Mouse (Mus musculus): ENCODE data around the gene Lrriq4. TPM values are rescaled to one million over a fixed set of nuclear protein-coding genes. Genes with fewer than 3 reads are reported as not detected.

Lrriq4 gene
- polyA plus RNA-seq (2015; fragmentation: Nextera tagmentation; extraction: Ambion mirVana), result not detected in 2 replicates

GRCm38 (mm10) chr3:30644207-30644606 is at the start of gene Lrriq4:
TSS of gene Lrriq4 (plus strand) at chr3:30644507.
- H3K9ac ChIP-seq (ENCODE audit: low read depth, low read length), result no peak within 1 kb of the TSS
- 64% methylated on average over 2 of the region's 2 CpGs for WGBS
- no peak within 1 kb of the TSS for H3K4me3 ChIP-seq (ENCODE audit: low read length)
- 0 out of 2 replicates have a peak, but pooled peaks cover under 1% of the 10 kb centered on the region for H3K27me3 ChIP-seq (replicated peaks; ENCODE audit: control insufficient read depth, insufficient read depth, low read length)
- H3K4me1 ChIP-seq (ENCODE audit: control insufficient read depth, insufficient read depth, low read length), result peaks cover 6% of the 10 kb centered on the region
- H3K9me3 ChIP-seq (ENCODE audit: control insufficient read depth, low read length), result no peaks in the 10 kb centered on the region
- no peaks in the 10 kb centered on the region for H3K36me3 ChIP-seq (ENCODE audit: control insufficient read depth, insufficient read depth, low read length)
- H3K4me2 ChIP-seq (ENCODE audit: low read depth, low read length), result no peak within 1 kb of the TSS
- no peak for ATAC-seq
- no peak within 1 kb of the TSS for H3K27ac ChIP-seq (ENCODE audit: low read length)

- Histone ChIP-seq H3K4me2 (ENCODE audit: low read depth, low read length) (peak overlapping the region; percentile 81), H3K36me3 (ENCODE audit: control insufficient read depth, insufficient read depth, low read length) (no peaks in the 10 kb centered on the region), H3K27ac (ENCODE audit: low read length) (no peak overlapping the region), H3K9ac (ENCODE audit: low read depth, low read length) (peak overlapping the region; percentile 90), H3K4me1 (ENCODE audit: control insufficient read depth, insufficient read depth, low read length) (peaks cover 7% of the 10 kb centered on the region; the same call in 1 of the 2 replicates), H3K27me3 (replicated peaks; ENCODE audit: control insufficient read depth, insufficient read depth, low read length) (peaks cover 3% of the 10 kb centered on the region; the same call in 1 of the 2 replicates), H3K4me3 (ENCODE audit: low read length) (peak overlapping the region; percentile 77), H3K9me3 (ENCODE audit: control insufficient read depth, low read length) (no peaks in the 10 kb centered on the region)
- ATAC-seq, result peak; percentile 32; the same call in 1 of the 2 replicates
- WGBS, result under 1% methylated on average over 62 of the region's 62 CpGs
Measured at GRCm38 (mm10) chr3:30595111-30595832, 49.0 kb upstream of the Lrriq4 start.

- peaks cover 7% of the 10 kb centered on the region; the same call in 1 of the 2 replicates for H3K4me1 ChIP-seq (ENCODE audit: control insufficient read depth, insufficient read depth, low read length)
- no peak overlapping the region for H3K9ac ChIP-seq (ENCODE audit: low read depth, low read length)
- no peaks in the 10 kb centered on the region for H3K36me3 ChIP-seq (ENCODE audit: control insufficient read depth, insufficient read depth, low read length)
- H3K27me3 ChIP-seq (replicated peaks; ENCODE audit: control insufficient read depth, insufficient read depth, low read length), result peaks cover 3% of the 10 kb centered on the region; the same call in 1 of the 2 replicates
- 68% methylated on average over 7 of the region's 7 CpGs for WGBS
- no peak overlapping the region for H3K4me3 ChIP-seq (ENCODE audit: low read length)
- no peak for ATAC-seq
- H3K9me3 ChIP-seq (ENCODE audit: control insufficient read depth, low read length), result no peaks in the 10 kb centered on the region
- no peak overlapping the region for H3K4me2 ChIP-seq (ENCODE audit: low read depth, low read length)
- H3K27ac ChIP-seq (ENCODE audit: low read length), result no peak overlapping the region
Measured at GRCm38 (mm10) chr3:30597271-30597670, 47.0 kb upstream of the Lrriq4 start.

GRCm38 (mm10) chr3:30599711-30600545 is 44.4 kb upstream of the Lrriq4 start, which contains the start of gene Actrt3:
TSS of gene Actrt3 (minus strand) at chr3:30599939.
- no peaks in the 10 kb centered on the region for H3K9me3 ChIP-seq (ENCODE audit: control insufficient read depth, low read length)
- peak within 1 kb of the TSS; percentile 66 for H3K9ac ChIP-seq (ENCODE audit: low read depth, low read length)
- peak within 1 kb of the TSS; percentile 75 for H3K27ac ChIP-seq (ENCODE audit: low read length)
- H3K4me3 ChIP-seq (ENCODE audit: low read length), result peak within 1 kb of the TSS; percentile 62
- peak within 1 kb of the TSS; percentile 89 for H3K4me2 ChIP-seq (ENCODE audit: low read depth, low read length)
- peaks cover 10% of the 10 kb centered on the region; the same call in 1 of the 2 replicates for H3K4me1 ChIP-seq (ENCODE audit: control insufficient read depth, insufficient read depth, low read length)
- H3K27me3 ChIP-seq (replicated peaks; ENCODE audit: control insufficient read depth, insufficient read depth, low read length), result peaks cover 3% of the 10 kb centered on the region; the same call in 1 of the 2 replicates
- ATAC-seq, result no peak
- WGBS, result 3% methylated on average over 32 of the region's 32 CpGs
- peaks cover 3% of the 10 kb centered on the region; the same call in 1 of the 2 replicates for H3K36me3 ChIP-seq (ENCODE audit: control insufficient read depth, insufficient read depth, low read length)

GRCm38 (mm10) chr3:30600717-30601116 is 43.6 kb upstream of the Lrriq4 start:
- Histone ChIP-seq H3K4me1 (ENCODE audit: control insufficient read depth, insufficient read depth, low read length) (peaks cover 10% of the 10 kb centered on the region; the same call in 1 of the 2 replicates), H3K27me3 (replicated peaks; ENCODE audit: control insufficient read depth, insufficient read depth, low read length) (peaks cover 3% of the 10 kb centered on the region; the same call in 1 of the 2 replicates), H3K27ac (ENCODE audit: low read length) (peak overlapping the region; percentile 75), H3K9me3 (ENCODE audit: control insufficient read depth, low read length) (no peaks in the 10 kb centered on the region), H3K36me3 (ENCODE audit: control insufficient read depth, insufficient read depth, low read length) (peaks cover 3% of the 10 kb centered on the region; the same call in 1 of the 2 replicates), H3K9ac (ENCODE audit: low read depth, low read length) (peak overlapping the region; percentile 59), H3K4me2 (ENCODE audit: low read depth, low read length) (peak overlapping the region; percentile 89), H3K4me3 (ENCODE audit: low read length) (peak overlapping the region; percentile 62)
- WGBS, result under 1% methylated on average over 14 of the region's 14 CpGs
- 0 out of 2 replicates have a peak, but pooled peaks have one; percentile 9 for ATAC-seq

GRCm38 (mm10) chr3:30601175-30601574 is 43.1 kb upstream of the Lrriq4 start:
- under 1% methylated on average over 17 of the region's 17 CpGs for WGBS
- Histone ChIP-seq H3K36me3 (ENCODE audit: control insufficient read depth, insufficient read depth, low read length) (peaks cover 3% of the 10 kb centered on the region; the same call in 1 of the 2 replicates), H3K4me1 (ENCODE audit: control insufficient read depth, insufficient read depth, low read length) (peaks cover 10% of the 10 kb centered on the region; the same call in 1 of the 2 replicates), H3K4me2 (ENCODE audit: low read depth, low read length) (peak overlapping the region; percentile 89), H3K27ac (ENCODE audit: low read length) (peak overlapping the region; percentile 77), H3K9ac (ENCODE audit: low read depth, low read length) (no peak overlapping the region; the same call in 1 of the 2 replicates), H3K4me3 (ENCODE audit: low read length) (peak overlapping the region; percentile 62), H3K27me3 (replicated peaks; ENCODE audit: control insufficient read depth, insufficient read depth, low read length) (peaks cover 3% of the 10 kb centered on the region; the same call in 1 of the 2 replicates), H3K9me3 (ENCODE audit: control insufficient read depth, low read length) (no peaks in the 10 kb centered on the region)
- ATAC-seq, result peak; percentile 29

GRCm38 (mm10) chr3:30601610-30602064 is 42.7 kb upstream of the Lrriq4 start:
- Histone ChIP-seq H3K9ac (ENCODE audit: low read depth, low read length) (peak overlapping the region; percentile 95), H3K4me2 (ENCODE audit: low read depth, low read length) (peak overlapping the region; percentile 89), H3K27me3 (replicated peaks; ENCODE audit: control insufficient read depth, insufficient read depth, low read length) (0 out of 2 replicates have a peak, but pooled peaks cover 3% of the 10 kb centered on the region), H3K9me3 (ENCODE audit: control insufficient read depth, low read length) (no peaks in the 10 kb centered on the region), H3K27ac (ENCODE audit: low read length) (peak overlapping the region; percentile 97), H3K36me3 (ENCODE audit: control insufficient read depth, insufficient read depth, low read length) (peaks cover 3% of the 10 kb centered on the region; the same call in 1 of the 2 replicates), H3K4me3 (ENCODE audit: low read length) (peak overlapping the region; percentile 91), H3K4me1 (ENCODE audit: control insufficient read depth, insufficient read depth, low read length) (peaks cover 10% of the 10 kb centered on the region; the same call in 1 of the 2 replicates)
- under 1% methylated on average over 13 of the region's 13 CpGs for WGBS
- no peak for ATAC-seq

- peak; percentile 95 for ATAC-seq
- Histone ChIP-seq H3K27ac (ENCODE audit: low read length) (peak within 1 kb of the TSS; percentile 97), H3K4me3 (ENCODE audit: low read length) (peak within 1 kb of the TSS; percentile 91), H3K4me2 (ENCODE audit: low read depth, low read length) (peak within 1 kb of the TSS; percentile 89), H3K27me3 (replicated peaks; ENCODE audit: control insufficient read depth, insufficient read depth, low read length) (0 out of 2 replicates have a peak, but pooled peaks cover 3% of the 10 kb centered on the region), H3K9me3 (ENCODE audit: control insufficient read depth, low read length) (no peaks in the 10 kb centered on the region), H3K9ac (ENCODE audit: low read depth, low read length) (peak within 1 kb of the TSS; percentile 95), H3K36me3 (ENCODE audit: control insufficient read depth, insufficient read depth, low read length) (peaks cover 3% of the 10 kb centered on the region; the same call in 1 of the 2 replicates), H3K4me1 (ENCODE audit: control insufficient read depth, insufficient read depth, low read length) (peaks cover 10% of the 10 kb centered on the region; the same call in 1 of the 2 replicates)
- 0% methylated on average over 40 of the region's 40 CpGs for WGBS
Measured at GRCm38 (mm10) chr3:30602065-30602739, 42.1 kb upstream of the Lrriq4 start, which contains the start of gene Mynn. TSS of gene Mynn (plus strand) at chr3:30602065.
